Mouse (Mus musculus) limb, embryonic 10.5 days (tissue): ENCODE data around the gene Hdgfl3. TPM values are rescaled to one million over a fixed set of nuclear protein-coding genes. Genes with fewer than 3 reads are reported as not detected.
A peak's percentile ranks its signal among the peaks of the same experiment; 100 is the strongest.

Source experiments
- DNase-seq: peaks from one replicate; pipeline ENCODE4 v3.0.0-alpha.2; 2017; ENCODE audit warnings: low spot score
- H3K27ac ChIP-seq: fragments of 300-500 bp; sonication (generic); 2 replicates; pipeline ENCODE4 v1.5.1; 2016; ENCODE audit warnings: mild to moderate bottlenecking
- H3K27me3 ChIP-seq: fragments of 300-500 bp; sonication (generic); 2 replicates; pipeline ENCODE4 v1.6.1; 2016; ENCODE audit warnings: low read depth, mild to moderate bottlenecking; ENCODE audit not compliant: poor library complexity, severe bottlenecking
- H3K36me3 ChIP-seq: fragments of 300-500 bp; sonication (generic); 2 replicates; pipeline ENCODE4 v1.6.1; 2016; ENCODE audit warnings: mild to moderate bottlenecking, moderate library complexity
- H3K4me1 ChIP-seq: fragments of 300-500 bp; sonication (generic); 2 replicates; pipeline ENCODE4 v1.6.1; 2016
- H3K4me3 ChIP-seq: fragments of 300-500 bp; sonication (generic); 2 replicates; pipeline ENCODE4 v1.5.1; 2016; ENCODE audit warnings: mild to moderate bottlenecking, moderate library complexity
- H3K9me3 ChIP-seq: fragments of 300-500 bp; sonication (generic); replicated peaks from 2 replicates; pipeline ENCODE4 v1.6.1; 2016; ENCODE audit warnings: mild to moderate bottlenecking
- WGBS: fragments of 180-500 bp; shearing (Covaris S2); methylation state at CpG from one replicate; pipeline ENCODE4 v1.1.7; 2016; 5-methylcytosine and 5-hydroxymethylcytosine counted together
- polyA plus RNA-seq: library from polyadenylated mRNA; unstranded; fragments of >200 nt; fragmentation: Nextera tagmentation; extraction: Ambion mirVana; gene quantifications from 2 replicates; pipeline ENCODE4 v1.2.1, GENCODE M21; 2016

Hdgfl3 gene
- polyA plus RNA-seq, 1 experiment from 2014 or later, result 29.8 TPM

DNA sequence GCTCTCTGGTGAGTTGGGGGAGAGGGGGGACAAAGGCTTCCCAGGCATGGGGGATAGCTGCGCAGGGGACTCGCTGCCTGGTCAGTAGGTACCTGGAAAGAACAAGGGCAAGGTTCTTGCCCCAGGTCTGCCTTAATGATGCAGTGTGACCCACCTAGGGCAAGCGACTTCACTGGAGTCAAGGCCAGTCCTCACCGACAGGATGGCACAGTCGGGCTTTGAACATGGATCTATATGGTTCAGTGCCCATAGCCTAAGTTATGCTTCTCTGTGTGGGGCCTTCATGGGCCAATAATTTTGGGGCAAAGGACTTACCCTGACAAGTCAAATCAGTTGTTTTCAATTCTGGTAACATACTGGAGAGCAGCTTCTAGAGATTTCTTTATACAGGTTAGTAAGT lies 533 bp upstream of the Hdgfl3 start:
- Histone ChIP-seq H3K27me3 (peaks cover 3% of the 10 kb centered on the region; the same call in 1 of the 2 replicates), H3K27ac (peak overlapping the region; percentile 100), H3K4me1 (peaks cover 31% of the 10 kb centered on the region), H3K4me3 (peak overlapping the region; percentile 88), H3K9me3 (no peaks in the 10 kb centered on the region), H3K36me3 (no peaks in the 10 kb centered on the region)
- DNase-seq, result no peak
- WGBS, result 8% methylated on average over 5 of the region's 5 CpGs

- under 1% methylated on average over 102 of the region's 103 CpGs for WGBS
- Histone ChIP-seq H3K27me3 (peaks cover 3% of the 10 kb centered on the region; the same call in 1 of the 2 replicates), H3K9me3 (no peaks in the 10 kb centered on the region), H3K4me3 (peak overlapping the region; percentile 88), H3K4me1 (peaks cover 31% of the 10 kb centered on the region), H3K36me3 (no peaks in the 10 kb centered on the region), H3K27ac (peak overlapping the region; percentile 100)
- DNase-seq, result peak; percentile 83
Observed at GRCm38 (mm10) chr7:81933601-81934266, 539 bp downstream of the Hdgfl3 start.

GRCm38 (mm10) chr7:81933061-81933600 lies 1.1 kb downstream of the Hdgfl3 start:
- 10% methylated on average over 23 of the region's 23 CpGs for WGBS
- peak overlapping the region; percentile 100 for H3K27ac ChIP-seq

DNA sequence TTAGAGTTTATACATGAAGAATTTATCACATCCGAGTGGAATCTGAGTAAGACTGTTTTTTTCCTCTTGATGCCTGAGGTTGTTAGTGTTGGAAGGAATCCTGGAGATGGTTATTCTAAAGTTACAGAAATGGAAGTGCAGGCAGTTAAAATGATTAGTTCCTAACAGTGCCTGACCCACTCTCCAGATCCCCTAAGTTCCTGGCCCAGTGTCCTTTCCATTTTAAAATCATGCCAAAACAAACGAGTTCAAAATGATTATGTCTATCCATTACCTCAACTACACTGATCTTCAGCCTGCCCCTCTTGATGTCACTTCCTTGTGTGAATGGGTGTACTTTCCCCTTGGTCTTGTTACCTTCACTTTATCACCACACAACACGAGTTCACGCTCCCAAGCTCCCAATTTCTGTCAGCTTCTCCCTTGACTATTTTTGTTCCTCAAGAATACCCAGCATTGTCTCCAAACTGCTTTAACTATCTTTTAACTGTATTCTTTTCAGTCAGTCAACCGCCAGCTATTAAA lies 1.7 kb downstream of the Hdgfl3 start:
- Histone ChIP-seq H3K4me1 (peaks cover 31% of the 10 kb centered on the region), H3K27ac (peak overlapping the region; percentile 100)
- 46% methylated on average over 5 of the region's 5 CpGs for WGBS

More at GRCm38 (mm10) chr7:81933061-81933600, 1.1 kb downstream of the Hdgfl3 start:
- H3K4me3 ChIP-seq, result peak overlapping the region; percentile 88
- no peaks in the 10 kb centered on the region for H3K36me3 ChIP-seq
- H3K4me1 ChIP-seq, result peaks cover 31% of the 10 kb centered on the region
- DNase-seq, result no peak
- H3K27me3 ChIP-seq, result peaks cover 3% of the 10 kb centered on the region; the same call in 1 of the 2 replicates
- H3K9me3 ChIP-seq, result no peaks in the 10 kb centered on the region

DNA sequence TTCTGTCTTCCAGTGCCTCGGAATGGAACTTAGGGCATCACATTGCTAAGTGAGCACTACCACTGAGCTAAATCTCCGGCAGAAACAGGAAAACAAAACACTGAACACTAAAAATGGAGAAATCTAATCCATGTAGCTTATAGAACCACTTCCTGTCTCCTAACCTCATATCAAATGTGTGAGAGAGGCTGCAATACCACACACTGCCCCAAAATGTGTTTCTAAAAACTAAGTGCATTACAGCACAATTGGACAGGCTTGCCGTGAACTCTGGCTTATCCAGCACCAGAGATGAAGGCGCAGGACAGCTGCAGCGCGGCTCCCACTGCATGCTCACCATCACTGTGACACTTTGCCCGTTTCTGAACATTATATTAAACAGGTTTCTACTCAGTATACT lies 5.3 kb downstream of the Hdgfl3 start:
- H3K36me3 ChIP-seq, result no peaks in the 10 kb centered on the region
- H3K4me1 ChIP-seq, result peaks cover 26% of the 10 kb centered on the region
- DNase-seq, result no peak
- no peaks in the 10 kb centered on the region for H3K9me3 ChIP-seq
- WGBS, result 80% methylated on average over 7 of the region's 7 CpGs
- H3K27me3 ChIP-seq, result no peaks in the 10 kb centered on the region
- no peak overlapping the region for H3K4me3 ChIP-seq
- no peak overlapping the region for H3K27ac ChIP-seq

More for the DNA sequence above, 1.7 kb downstream of the Hdgfl3 start:
- H3K36me3 ChIP-seq, result no peaks in the 10 kb centered on the region
- peak overlapping the region; percentile 88 for H3K4me3 ChIP-seq
- no peaks in the 10 kb centered on the region for H3K9me3 ChIP-seq
- no peak for DNase-seq
- H3K27me3 ChIP-seq, result peaks cover 3% of the 10 kb centered on the region; the same call in 1 of the 2 replicates

- H3K27ac ChIP-seq, result no peak overlapping the region
- H3K27me3 ChIP-seq, result no peaks in the 10 kb centered on the region
- WGBS, result 76% methylated on average over 1 of the region's 1 CpGs
- H3K4me3 ChIP-seq, result no peak overlapping the region
- DNase-seq, result no peak
- H3K36me3 ChIP-seq, result peaks cover 7% of the 10 kb centered on the region
- H3K4me1 ChIP-seq, result peaks cover 16% of the 10 kb centered on the region
- H3K9me3 ChIP-seq, result no peaks in the 10 kb centered on the region
Observed at GRCm38 (mm10) chr7:81921379-81921952, 12.8 kb downstream of the Hdgfl3 start.

GRCm38 (mm10) chr7:81920314-81920713 lies 14.0 kb downstream of the Hdgfl3 start:
- peaks cover 16% of the 10 kb centered on the region for H3K4me1 ChIP-seq
- H3K27me3 ChIP-seq, result no peaks in the 10 kb centered on the region
- no peak for DNase-seq
- H3K27ac ChIP-seq, result no peak overlapping the region
- H3K4me3 ChIP-seq, result no peak overlapping the region
- WGBS, result 85% methylated on average over 4 of the region's 4 CpGs
- H3K9me3 ChIP-seq, result no peaks in the 10 kb centered on the region
- peaks cover 7% of the 10 kb centered on the region for H3K36me3 ChIP-seq

- WGBS, result 24% methylated on average over 5 of the region's 5 CpGs
- DNase-seq, result peak; percentile 43
- Histone ChIP-seq H3K9me3 (no peaks in the 10 kb centered on the region), H3K4me1 (peaks cover 8% of the 10 kb centered on the region), H3K4me3 (no peak overlapping the region), H3K36me3 (peaks cover 7% of the 10 kb centered on the region), H3K27me3 (no peaks in the 10 kb centered on the region), H3K27ac (peak overlapping the region; percentile 56; the same call in 1 of the 2 replicates)
Observed at GRCm38 (mm10) chr7:81918316-81918715, 16.0 kb downstream of the Hdgfl3 start.

GRCm38 (mm10) chr7:81904926-81905325 lies 29.3 kb downstream of the Hdgfl3 start:
- DNase-seq, result no peak
- no peak overlapping the region for H3K27ac ChIP-seq
- H3K9me3 ChIP-seq, result no peaks in the 10 kb centered on the region
- H3K36me3 ChIP-seq, result peaks cover 21% of the 10 kb centered on the region
- H3K27me3 ChIP-seq, result no peaks in the 10 kb centered on the region
- 85% methylated on average over 2 of the region's 2 CpGs for WGBS
- no peaks in the 10 kb centered on the region for H3K4me1 ChIP-seq
- no peak overlapping the region for H3K4me3 ChIP-seq

DNA sequence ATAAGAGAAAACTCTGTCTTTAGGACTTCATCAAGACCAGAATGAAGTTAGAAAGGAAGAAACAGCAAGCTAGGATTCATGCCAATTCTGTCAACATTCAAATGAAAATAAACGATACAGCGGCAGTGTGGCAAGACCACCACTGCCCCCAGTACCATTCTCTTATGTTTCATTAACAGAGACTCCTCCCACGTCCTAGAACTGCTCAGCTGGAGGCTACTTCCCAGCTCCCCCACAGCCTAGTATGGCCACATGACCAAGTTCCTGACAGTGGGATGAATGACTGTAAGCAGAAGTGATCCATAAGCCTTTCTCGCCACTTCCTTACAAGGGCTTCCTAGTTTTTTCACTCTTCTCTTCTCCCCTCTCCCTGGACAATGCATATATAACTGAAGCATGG lies 30.2 kb downstream of the Hdgfl3 start:
- WGBS, result 77% methylated on average over 4 of the region's 4 CpGs
- Histone ChIP-seq H3K4me3 (no peak overlapping the region), H3K27ac (no peak overlapping the region), H3K27me3 (no peaks in the 10 kb centered on the region), H3K4me1 (no peaks in the 10 kb centered on the region), H3K36me3 (peaks cover 26% of the 10 kb centered on the region), H3K9me3 (no peaks in the 10 kb centered on the region)
- DNase-seq, result no peak

GRCm38 (mm10) chr7:81899361-81899760 lies 34.9 kb downstream of the Hdgfl3 start:
- no peaks in the 10 kb centered on the region for H3K4me1 ChIP-seq
- H3K9me3 ChIP-seq, result no peaks in the 10 kb centered on the region
- peaks cover 47% of the 10 kb centered on the region for H3K36me3 ChIP-seq
- no peak overlapping the region for H3K27ac ChIP-seq
- DNase-seq, result no peak
- no peak overlapping the region for H3K4me3 ChIP-seq
- WGBS, result 81% methylated on average over 11 of the region's 11 CpGs
- no peaks in the 10 kb centered on the region for H3K27me3 ChIP-seq

- DNase-seq, result no peak
- Histone ChIP-seq H3K4me3 (no peak overlapping the region), H3K36me3 (peaks cover 54% of the 10 kb centered on the region), H3K9me3 (no peaks in the 10 kb centered on the region), H3K27me3 (no peaks in the 10 kb centered on the region), H3K27ac (no peak overlapping the region), H3K4me1 (no peaks in the 10 kb centered on the region)
- 96% methylated on average over 4 of the region's 4 CpGs for WGBS
Observed at GRCm38 (mm10) chr7:81885128-81885527, 49.1 kb downstream of the Hdgfl3 start.

- WGBS, result 88% methylated on average over 3 of the region's 3 CpGs
- no peak for DNase-seq
Observed at GRCm38 (mm10) chr7:81881600-81881999, 52.7 kb downstream of the Hdgfl3 start.

More at GRCm38 (mm10) chr7:81881600-81881999, 52.7 kb downstream of the Hdgfl3 start:
- Histone ChIP-seq H3K4me3 (no peak overlapping the region), H3K27ac (no peak overlapping the region), H3K9me3 (no peaks in the 10 kb centered on the region), H3K27me3 (no peaks in the 10 kb centered on the region), H3K36me3 (peaks cover 35% of the 10 kb centered on the region), H3K4me1 (no peaks in the 10 kb centered on the region)
